Mouse (Mus musculus): ENCODE data around the gene Ear14. TPM values are rescaled to one million over a fixed set of nuclear protein-coding genes. Genes with fewer than 3 reads are reported as not detected.

Ear14 gene
- polyA plus RNA-seq, 1 experiment from 2014 or later: not detected

Other genes starting within 250 kb of the Ear14 start
- gene Pnp2, start 247.4 kb upstream of the Ear14 start, polyA plus RNA-seq (2015; fragmentation: Nextera tagmentation; extraction: Ambion mirVana): 2.6 and 3.0 TPM in 2 replicates
- 0.33 and 0.43 TPM in 2 replicates for gene Rnase10, start 195.6 kb upstream of the Ear14 start, polyA plus RNA-seq (2015; fragmentation: Nextera tagmentation; extraction: Ambion mirVana)
- gene Rnase9, start 161.5 kb upstream of the Ear14 start, polyA plus RNA-seq (2015; fragmentation: Nextera tagmentation; extraction: Ambion mirVana): not detected in 2 replicates
- gene Rnase11, start 153.2 kb upstream of the Ear14 start, polyA plus RNA-seq (2015; fragmentation: Nextera tagmentation; extraction: Ambion mirVana): not detected in 2 replicates
- 0.48 and 0.68 TPM in 2 replicates for gene Rnase12, start 145.7 kb upstream of the Ear14 start, polyA plus RNA-seq (2015; fragmentation: Nextera tagmentation; extraction: Ambion mirVana)
- not detected in 2 replicates for gene Olfr750, start 129.0 kb upstream of the Ear14 start, polyA plus RNA-seq (2015; fragmentation: Nextera tagmentation; extraction: Ambion mirVana)
- 209 and 240 TPM in 2 replicates for gene Rnase4, start 112.3 kb upstream of the Ear14 start, polyA plus RNA-seq (2015; fragmentation: Nextera tagmentation; extraction: Ambion mirVana)
- gene Ang, start 112.2 kb upstream of the Ear14 start, polyA plus RNA-seq (2015; fragmentation: Nextera tagmentation; extraction: Ambion mirVana): 51.6 and 73.0 TPM in 2 replicates
- not detected in 2 replicates for gene Eddm3b, start 89.0 kb upstream of the Ear14 start, polyA plus RNA-seq (2015; fragmentation: Nextera tagmentation; extraction: Ambion mirVana)
- gene Rnase6, start 79.5 kb upstream of the Ear14 start, polyA plus RNA-seq (2015; fragmentation: Nextera tagmentation; extraction: Ambion mirVana): 1.3 and 2.0 TPM in 2 replicates
- 27.9 and 88.1 TPM in 2 replicates for gene Rnase1, start 56.6 kb upstream of the Ear14 start, polyA plus RNA-seq (2015; fragmentation: Nextera tagmentation; extraction: Ambion mirVana)
- gene Rnase2b, start 41.1 kb upstream of the Ear14 start, polyA plus RNA-seq (2015; fragmentation: Nextera tagmentation; extraction: Ambion mirVana): not detected in 2 replicates
- not detected in 2 replicates for gene Ang2, start 4.2 kb upstream of the Ear14 start, polyA plus RNA-seq (2015; fragmentation: Nextera tagmentation; extraction: Ambion mirVana)
- not detected in 2 replicates for gene Rnase2a, start 52.7 kb downstream of the Ear14 start, polyA plus RNA-seq (2015; fragmentation: Nextera tagmentation; extraction: Ambion mirVana)
- not detected in 2 replicates for gene Gm7247, start 158.4 kb downstream of the Ear14 start, polyA plus RNA-seq (2015; fragmentation: Nextera tagmentation; extraction: Ambion mirVana)
- gene Vmn2r88, start 207.4 kb downstream of the Ear14 start, polyA plus RNA-seq (2015; fragmentation: Nextera tagmentation; extraction: Ambion mirVana): not detected in 2 replicates
- not detected in 2 replicates for gene Vmn2r89, start 248.5 kb downstream of the Ear14 start, polyA plus RNA-seq (2015; fragmentation: Nextera tagmentation; extraction: Ambion mirVana)

All from intestine, embryonic 15.5 days (tissue).